Mouse (Mus musculus): ENCODE measurements at regions not wholly inside any gene's neighbourhood (a gene's known extent, or its start where the extent isn't known, plus 50 kb on each side); places are given as distances from the start of the nearest gene placed in this dataset.
A peak's percentile ranks its signal among the peaks of the same experiment; 100 is the strongest.

DNA sequence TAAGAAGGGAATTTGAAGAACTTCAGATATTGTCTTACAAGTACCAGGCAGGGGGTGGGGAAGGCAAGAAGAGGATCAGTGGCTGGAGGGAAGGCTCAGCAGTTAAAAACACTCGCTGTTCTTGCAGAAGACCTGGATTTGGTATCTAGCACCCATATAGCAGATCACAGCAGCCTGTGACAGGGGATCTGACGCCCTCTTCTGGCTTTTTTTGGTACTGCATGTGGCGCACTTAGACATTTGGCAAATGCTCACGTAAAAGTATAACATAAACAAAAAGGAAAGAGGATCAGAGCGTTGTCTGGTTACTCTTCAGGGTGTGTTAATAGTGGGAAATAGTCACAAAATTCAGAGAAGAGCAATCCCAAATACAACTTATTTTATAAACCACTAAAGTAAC is 213.1 kb upstream of the 4930535I16Rik start:
- H3K79me2 ChIP-seq (replicated peaks; ENCODE audit: control insufficient read depth, extremely low read depth, insufficient read depth, poor library complexity, severe bottlenecking) = no peaks in the 10 kb centered on the region
- no peak for DNase-seq (ENCODE audit: extremely low read depth)
- H3K9ac ChIP-seq (ENCODE audit: insufficient read depth, low read depth) = no peak overlapping the region
- TF ChIP-seq SMC3 (IDR thresholded peaks at IDR 0.05; ENCODE audit: low read depth, low read length) (peak; percentile 34), MXI1 (IDR thresholded peaks at IDR 0.05; ENCODE audit: low read depth, low read length) (no peak), RAD21 (IDR thresholded peaks at IDR 0.05; ENCODE audit: low read depth, low read length) (peak; percentile 14), CTCF (conservative IDR thresholded peaks at IDR 0.05 in 1 of 2, IDR thresholded peaks at IDR 0.05 in 1 of 2; ENCODE audit: low read depth in 2 of 2, low read length in 2 of 2) (peak; percentile 50 to 72)
- no peak overlapping the region for H3K4me3 ChIP-seq (replicated peaks in 1 of 3; ENCODE audit: low read depth in 2 of 3, low read length in 2 of 3, poor library complexity in 1 of 3)
- H3K4me1 ChIP-seq (ENCODE audit: control insufficient read depth in 1 of 2, insufficient read depth in 2 of 2) = peaks cover 0 to 3% of the 10 kb centered on the region in 2 experiments; a peak in 1 of 4 replicates
- peaks cover 2% of the 10 kb centered on the region for H3K9me3 ChIP-seq (replicated peaks; ENCODE audit: low read length)
- no peak overlapping the region for H3K27ac ChIP-seq (ENCODE audit: insufficient read depth, low read depth)
- peaks cover 82% of the 10 kb centered on the region for H3K27me3 ChIP-seq (replicated peaks)
- dilution Hi-C loops (cut with MboI; ENCODE audit: extremely low pct_ligation_motif_present, extremely low pct_unique_long_range_greater_than_20kb, low sequenced_read_pairs) = no loop called here
- H3K36me3 ChIP-seq (replicated peaks in 1 of 2; ENCODE audit: control insufficient read depth in 1 of 2, insufficient read depth in 1 of 2, low read length in 1 of 2) = no peaks in the 10 kb centered on the region
- no peak overlapping the region for H3K4me2 ChIP-seq (ENCODE audit: insufficient read depth, low read depth, poor library complexity, severe bottlenecking)
- in situ Hi-C loops (cut with MboI; ENCODE audit: low pct_ligation_motif_present, low pct_unique_long_range_greater_than_20kb, low sequenced_read_pairs) = loop anchor here (25.0 kb wide), 1 partner anchor 169 kb away; no protein-coding TSS in a partner anchor

DNA sequence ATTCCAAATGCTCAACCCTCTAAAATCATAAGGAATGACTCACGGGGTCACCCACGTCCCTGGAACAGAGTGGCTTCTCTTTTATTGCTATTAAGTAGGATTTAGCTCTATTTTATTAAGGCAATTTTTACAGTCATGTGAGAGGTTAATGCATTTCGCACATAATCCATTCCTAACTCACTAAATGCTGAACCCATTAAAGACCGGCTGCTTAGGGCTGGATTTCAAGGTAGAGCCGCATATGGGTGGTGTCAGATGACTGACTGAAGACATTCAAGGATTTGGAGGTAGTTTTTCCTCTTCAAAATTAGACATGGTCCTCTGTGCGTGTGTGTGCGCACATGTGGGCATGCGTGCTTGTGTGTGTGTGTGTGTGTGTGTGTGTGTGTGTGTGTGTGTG is 208.4 kb upstream of the 4930535I16Rik start:
- Histone ChIP-seq H3K36me3 (replicated peaks in 1 of 2; ENCODE audit: control insufficient read depth in 1 of 2, insufficient read depth in 1 of 2, low read length in 1 of 2) (no peaks in the 10 kb centered on the region), H3K79me2 (replicated peaks; ENCODE audit: control insufficient read depth, extremely low read depth, insufficient read depth, poor library complexity, severe bottlenecking) (no peaks in the 10 kb centered on the region), H3K4me1 (ENCODE audit: control insufficient read depth in 1 of 2, insufficient read depth in 2 of 2) (peaks cover 0 to 2% of the 10 kb centered on the region in 2 experiments; a peak in 2 of 4 replicates), H3K4me3 (replicated peaks in 1 of 3; ENCODE audit: low read depth in 2 of 3, low read length in 2 of 3, poor library complexity in 1 of 3) (no peak overlapping the region), H3K4me2 (ENCODE audit: insufficient read depth, low read depth, poor library complexity, severe bottlenecking) (no peak overlapping the region), H3K27ac (ENCODE audit: insufficient read depth, low read depth) (no peak overlapping the region), H3K27me3 (replicated peaks) (peaks cover 76% of the 10 kb centered on the region), H3K9me3 (replicated peaks; ENCODE audit: low read length) (peaks cover 2% of the 10 kb centered on the region), H3K9ac (ENCODE audit: insufficient read depth, low read depth) (no peak overlapping the region)
- DNase-seq (ENCODE audit: extremely low read depth) = no peak
- TF ChIP-seq CTCF (conservative IDR thresholded peaks at IDR 0.05 in 1 of 2, IDR thresholded peaks at IDR 0.05 in 1 of 2; ENCODE audit: low read depth in 2 of 2, low read length in 2 of 2) (no peak), JUN (IDR thresholded peaks at IDR 0.05; ENCODE audit: insufficient read depth, low read depth, low read length) (no peak), ZKSCAN1 (IDR thresholded peaks at IDR 0.05; ENCODE audit: borderline replicate concordance, low read depth, low read length) (no peak), RAD21 (IDR thresholded peaks at IDR 0.05; ENCODE audit: low read depth, low read length) (no peak), KAT2A (IDR thresholded peaks at IDR 0.05; ENCODE audit: insufficient replicate concordance, low read length) (no peak)
- in situ Hi-C loops (cut with MboI; ENCODE audit: low pct_ligation_motif_present, low pct_unique_long_range_greater_than_20kb, low sequenced_read_pairs) = loop anchor here (25.0 kb wide), 1 partner anchor 164 kb away; no protein-coding TSS in a partner anchor
- dilution Hi-C loops (cut with MboI; ENCODE audit: extremely low pct_ligation_motif_present, extremely low pct_unique_long_range_greater_than_20kb, low sequenced_read_pairs) = no loop called here

DNA sequence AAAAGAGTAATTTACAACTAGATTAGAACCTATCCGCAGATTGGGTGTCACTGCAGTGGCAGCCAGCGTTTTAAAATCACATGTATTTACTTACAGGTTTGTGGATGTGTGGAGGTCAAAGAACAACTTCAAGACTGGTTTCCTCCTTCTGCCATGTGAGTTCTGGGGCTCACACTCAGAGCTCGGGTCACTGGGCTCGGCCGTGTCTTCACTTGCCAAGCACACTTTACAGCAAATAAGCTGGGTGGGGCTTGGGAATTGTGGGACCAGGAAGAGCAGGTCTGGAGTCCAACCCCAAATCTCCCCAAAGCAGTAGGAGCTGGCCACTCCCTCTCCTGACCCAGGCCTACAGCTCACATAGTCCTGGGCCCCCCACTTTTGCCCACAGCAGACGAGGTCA is 202.5 kb upstream of the 4930535I16Rik start:
- DNase-seq (ENCODE audit: extremely low read depth) = no peak
- H3K4me3 ChIP-seq (replicated peaks in 1 of 3; ENCODE audit: low read depth in 2 of 3, low read length in 2 of 3, poor library complexity in 1 of 3) = no peak overlapping the region
- H3K4me1 ChIP-seq (ENCODE audit: control insufficient read depth in 1 of 2, insufficient read depth in 2 of 2) = peaks cover 0 to 4% of the 10 kb centered on the region in 2 experiments; a peak in 2 of 4 replicates
- H3K27ac ChIP-seq (ENCODE audit: insufficient read depth, low read depth) = no peak overlapping the region
- H3K9me3 ChIP-seq (replicated peaks; ENCODE audit: low read length) = no peaks in the 10 kb centered on the region
- no peaks in the 10 kb centered on the region for H3K79me2 ChIP-seq (replicated peaks; ENCODE audit: control insufficient read depth, extremely low read depth, insufficient read depth, poor library complexity, severe bottlenecking)
- H3K27me3 ChIP-seq (replicated peaks) = peaks cover 74% of the 10 kb centered on the region
- no peaks in the 10 kb centered on the region for H3K36me3 ChIP-seq (replicated peaks in 1 of 2; ENCODE audit: control insufficient read depth in 1 of 2, insufficient read depth in 1 of 2, low read length in 1 of 2)
- dilution Hi-C loops (cut with MboI; ENCODE audit: extremely low pct_ligation_motif_present, extremely low pct_unique_long_range_greater_than_20kb, low sequenced_read_pairs) = no loop called here
- TF ChIP-seq RCOR1 (conservative IDR thresholded peaks at IDR 0.05; ENCODE audit: low read depth, low read length) (no peak), MAFK (IDR thresholded peaks at IDR 0.05; ENCODE audit: insufficient replicate concordance, low read length) (no peak), ZC3H11A (IDR thresholded peaks at IDR 0.05; ENCODE audit: low read depth, low read length) (no peak), GABPA (IDR thresholded peaks at IDR 0.05; ENCODE audit: insufficient replicate concordance, low read depth, low read length) (no peak), MEF2A (IDR thresholded peaks at IDR 0.05; ENCODE audit: borderline replicate concordance, low read depth, low read length) (no peak), SIN3A (IDR thresholded peaks at IDR 0.05; ENCODE audit: low read length) (no peak), TBP (conservative IDR thresholded peaks at IDR 0.05; ENCODE audit: low read depth, low read length) (no peak), HCFC1 (IDR thresholded peaks at IDR 0.05; ENCODE audit: low read depth, low read length) (no peak), EP300 (IDR thresholded peaks at IDR 0.05; ENCODE audit: low read length) (no peak), ZNF384 (IDR thresholded peaks at IDR 0.05; ENCODE audit: low read depth, low read length) (no peak), CTCF (conservative IDR thresholded peaks at IDR 0.05 in 1 of 2, IDR thresholded peaks at IDR 0.05 in 1 of 2; ENCODE audit: low read depth in 2 of 2, low read length in 2 of 2) (no peak), ETS1 (conservative IDR thresholded peaks at IDR 0.05; ENCODE audit: low read depth, low read length) (no peak), JUN (IDR thresholded peaks at IDR 0.05; ENCODE audit: insufficient read depth, low read depth, low read length) (no peak), TCF12 (IDR thresholded peaks at IDR 0.05; ENCODE audit: low read depth, low read length) (no peak)
- no peak overlapping the region for H3K9ac ChIP-seq (ENCODE audit: insufficient read depth, low read depth)
- in situ Hi-C loops (cut with MboI; ENCODE audit: low pct_ligation_motif_present, low pct_unique_long_range_greater_than_20kb, low sequenced_read_pairs) = no loop called here
- no peak overlapping the region for H3K4me2 ChIP-seq (ENCODE audit: insufficient read depth, low read depth, poor library complexity, severe bottlenecking)

Data from CH12.LX (cell line).